Mouse (Mus musculus) urinary bladder, postnatal 4 days (tissue): ENCODE measurements around the gene Prdm10.

ENCODE experiments used
- DNase-seq, 2 experiments: peaks; one replicate each; pipeline ENCODE4 v3.0.0; 2021 to 2022; ENCODE audit warnings: low spot score in 2 of 2

The Prdm10 gene

GRCm38 (mm10) chr9:31280366-31281010 is at the start of gene Prdm10:
Gene Prdm10, plus strand, starts transcription at chr9:31280538.
- DNase-seq = peak; percentile 95

DNA sequence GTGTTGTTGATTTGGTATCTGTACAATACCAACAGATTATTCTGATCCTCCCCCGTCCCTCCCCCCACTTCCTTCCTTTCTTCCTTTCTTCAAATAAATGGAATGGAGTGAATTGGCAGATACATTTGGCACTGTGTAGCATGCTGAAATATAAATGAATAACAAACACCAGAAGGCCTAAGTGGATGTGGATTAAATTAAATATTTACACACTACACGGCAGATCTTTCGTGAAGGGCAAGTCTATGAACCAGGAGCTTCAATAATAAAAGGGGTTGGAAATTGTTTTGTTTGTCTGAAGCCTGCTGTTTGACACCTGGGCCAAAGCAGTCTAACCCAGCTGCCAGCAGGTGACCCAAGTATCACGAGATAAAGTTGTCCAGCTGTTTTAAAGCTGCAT is 45.3 kb upstream of the Prdm10 start:
- DNase-seq = no peak

DNA sequence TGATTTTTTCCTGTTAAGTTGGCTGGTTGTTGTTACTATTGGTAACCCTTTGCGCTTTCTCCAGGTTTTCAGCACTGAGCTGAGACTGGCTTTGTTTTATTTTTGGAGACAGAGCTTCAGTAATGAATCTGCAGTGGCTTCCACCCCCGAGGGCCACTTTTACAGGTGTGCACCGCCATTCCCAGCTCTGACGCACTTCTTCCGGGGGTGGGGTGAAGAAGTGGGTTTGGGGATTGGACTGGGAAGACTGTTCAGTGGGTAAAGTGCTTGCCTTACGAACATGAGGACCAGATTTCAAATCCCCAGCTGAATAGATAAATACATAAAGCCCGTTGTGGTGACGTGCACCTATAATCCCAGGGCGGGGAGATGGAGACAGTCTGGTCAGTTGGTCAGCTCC is 44.8 kb upstream of the Prdm10 start:
- DNase-seq = no peak

DNA sequence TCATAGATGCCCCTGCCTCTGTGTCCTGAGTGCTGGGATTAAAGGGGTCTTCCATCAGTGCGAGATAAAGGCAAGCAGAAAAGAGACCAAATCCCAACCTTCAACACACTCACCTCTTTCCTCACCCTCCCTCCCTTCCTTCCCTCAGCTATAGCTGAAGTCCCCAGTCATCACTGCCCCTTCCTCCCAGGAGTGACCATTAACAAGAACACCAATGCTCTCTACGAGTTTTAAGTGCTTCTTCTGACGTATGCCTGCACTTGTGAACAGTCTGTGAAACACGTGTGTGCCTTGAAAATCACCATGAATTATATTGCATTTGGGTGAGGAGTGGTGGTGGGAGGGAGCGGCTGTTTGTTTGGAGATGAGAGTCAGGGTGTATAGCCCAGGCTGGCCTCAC is 44.3 kb upstream of the Prdm10 start:
- no peak for DNase-seq

- DNase-seq = no peak
Measured at GRCm38 (mm10) chr9:31238526-31238925, 41.8 kb upstream of the Prdm10 start.

GRCm38 (mm10) chr9:31239551-31239950 is 40.8 kb upstream of the Prdm10 start:
- no peak for DNase-seq

- DNase-seq = no peak
Measured at GRCm38 (mm10) chr9:31240522-31241207, 39.7 kb upstream of the Prdm10 start.

GRCm38 (mm10) chr9:31241208-31241699 is 39.1 kb upstream of the Prdm10 start:
- no peak for DNase-seq

DNA sequence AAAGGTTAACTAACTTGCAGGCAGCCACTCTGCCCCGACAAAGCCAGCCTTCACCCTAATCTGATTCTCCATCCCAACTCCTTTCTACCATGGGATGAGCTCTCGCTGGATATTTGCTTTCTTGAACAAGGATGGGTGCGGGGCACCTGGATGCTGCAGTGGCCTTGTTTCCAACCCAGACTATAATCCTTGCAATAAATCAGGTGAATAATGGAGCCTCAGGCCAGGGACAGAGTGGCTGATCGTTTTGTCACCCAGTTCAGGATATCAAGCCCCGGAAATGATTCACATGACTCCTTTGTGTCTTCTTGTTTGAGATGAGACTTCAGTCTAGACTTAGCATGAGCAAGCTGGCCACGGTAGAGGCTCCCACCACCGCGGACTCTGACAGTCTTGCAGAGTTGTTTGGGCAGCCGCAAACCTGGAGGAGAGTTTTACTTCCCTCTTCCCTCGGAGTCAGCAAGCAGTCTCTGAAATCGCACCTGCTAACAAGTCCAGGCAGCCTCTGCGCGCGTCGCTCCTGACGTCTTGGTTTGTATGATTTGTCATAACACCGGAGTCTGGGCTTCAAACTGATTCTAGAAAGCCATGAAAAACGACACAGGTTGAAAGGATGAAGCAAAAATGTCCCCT is 36.9 kb upstream of the Prdm10 start:
- DNase-seq = no peak

DNA sequence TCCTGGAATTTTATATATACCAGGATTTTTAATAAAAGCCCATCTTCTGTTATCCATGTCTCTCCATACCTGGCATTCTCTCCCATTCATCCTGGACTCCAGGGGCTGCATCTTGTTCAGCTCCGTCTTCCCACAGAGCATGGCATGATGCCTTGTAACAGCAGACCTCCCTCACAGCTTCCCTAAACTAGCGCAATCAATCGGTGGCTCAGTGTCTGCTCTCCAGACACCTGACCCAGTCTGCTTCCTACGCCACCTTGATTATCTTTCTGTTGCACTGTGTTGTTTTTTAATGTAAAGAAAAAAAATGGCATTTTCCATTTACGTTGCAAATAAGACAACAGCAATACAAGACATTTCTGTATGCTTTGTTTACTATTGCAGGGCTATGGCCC is 36.4 kb upstream of the Prdm10 start:
- DNase-seq = no peak

- no peak for DNase-seq
Measured at GRCm38 (mm10) chr9:31245006-31245405, 35.3 kb upstream of the Prdm10 start.

DNA sequence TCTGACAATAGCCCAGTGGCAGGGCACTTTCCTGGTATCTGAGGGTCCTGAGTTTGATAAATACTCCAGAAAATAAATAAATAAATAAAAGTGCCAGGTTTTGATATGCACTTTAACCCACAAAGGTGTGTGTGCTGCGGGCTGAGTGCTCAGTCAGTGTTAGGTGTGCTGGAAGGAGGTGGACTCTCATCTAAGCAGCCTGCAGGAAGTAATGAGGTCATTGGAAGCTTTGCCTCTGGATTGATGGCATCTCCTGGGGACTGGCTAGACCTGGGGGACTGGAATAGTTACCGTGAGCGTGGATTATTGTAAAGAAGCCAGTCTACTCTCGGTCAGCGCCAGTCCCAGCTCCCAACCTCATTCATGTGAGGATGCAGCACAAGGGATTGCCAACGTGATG is 33.9 kb upstream of the Prdm10 start:
- DNase-seq = no peak

DNA sequence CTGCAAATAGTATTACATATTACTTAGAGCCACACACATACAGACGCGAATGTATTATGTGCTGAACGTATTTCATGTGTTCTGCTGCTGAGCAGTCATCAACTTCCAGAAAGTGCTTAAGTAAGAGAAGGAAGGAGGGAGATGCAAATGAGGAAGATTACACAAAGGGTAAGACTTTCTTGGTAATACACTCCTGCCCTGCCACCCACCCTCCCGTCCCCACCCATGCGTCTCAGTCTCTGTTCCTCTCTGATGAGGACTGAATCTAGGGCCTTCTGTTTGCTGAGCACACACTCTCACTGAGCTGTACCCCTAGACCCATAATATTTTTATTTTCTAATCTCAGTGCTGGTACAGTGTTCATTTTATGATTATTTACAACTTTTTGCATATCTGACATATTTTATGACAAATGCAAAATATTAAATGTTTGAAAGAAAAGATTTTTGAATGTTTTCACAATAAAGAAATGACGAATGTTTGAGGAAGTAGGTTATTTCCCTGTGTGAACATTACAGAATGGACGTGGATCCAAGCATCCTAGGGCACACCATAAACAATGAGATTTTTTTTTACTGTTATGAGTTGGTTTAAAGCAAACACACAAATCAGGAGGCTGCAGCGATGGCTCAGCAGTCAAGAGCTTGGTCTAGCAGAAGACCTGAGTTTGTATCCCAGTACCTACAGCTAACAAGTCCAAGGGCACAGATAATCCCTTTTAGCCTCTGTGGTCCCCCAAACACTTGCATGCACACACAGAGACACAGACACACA is 32.7 kb upstream of the Prdm10 start:
- no peak for DNase-seq

- DNase-seq = no peak
Measured at GRCm38 (mm10) chr9:31252182-31252799, 28.0 kb upstream of the Prdm10 start.

DNA sequence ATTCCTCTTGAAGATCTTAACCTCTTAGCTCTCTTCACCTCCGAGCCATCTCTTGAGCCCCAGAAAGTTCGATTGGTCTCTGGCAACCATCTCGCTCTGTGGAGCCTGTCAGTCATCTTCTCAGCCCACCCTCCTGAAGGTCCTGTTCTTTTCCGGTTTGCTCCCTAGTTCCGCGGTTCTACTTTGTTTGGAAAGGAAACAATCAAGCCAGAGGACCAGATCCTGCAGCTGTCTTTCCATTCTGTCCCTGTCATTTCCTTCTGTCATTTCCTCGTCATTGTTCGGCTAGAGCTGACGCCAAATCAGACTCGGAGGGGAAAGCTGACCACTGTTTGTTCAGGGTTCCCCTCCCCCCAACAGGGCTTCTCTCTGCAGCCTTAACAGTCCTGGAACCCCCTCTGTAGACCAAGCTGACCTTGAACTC is 27.0 kb upstream of the Prdm10 start:
- DNase-seq = no peak

- no peak for DNase-seq
Measured at GRCm38 (mm10) chr9:31253866-31254696, 26.3 kb upstream of the Prdm10 start.

- no peak for DNase-seq
Measured at GRCm38 (mm10) chr9:31254697-31255004, 25.7 kb upstream of the Prdm10 start.

DNA sequence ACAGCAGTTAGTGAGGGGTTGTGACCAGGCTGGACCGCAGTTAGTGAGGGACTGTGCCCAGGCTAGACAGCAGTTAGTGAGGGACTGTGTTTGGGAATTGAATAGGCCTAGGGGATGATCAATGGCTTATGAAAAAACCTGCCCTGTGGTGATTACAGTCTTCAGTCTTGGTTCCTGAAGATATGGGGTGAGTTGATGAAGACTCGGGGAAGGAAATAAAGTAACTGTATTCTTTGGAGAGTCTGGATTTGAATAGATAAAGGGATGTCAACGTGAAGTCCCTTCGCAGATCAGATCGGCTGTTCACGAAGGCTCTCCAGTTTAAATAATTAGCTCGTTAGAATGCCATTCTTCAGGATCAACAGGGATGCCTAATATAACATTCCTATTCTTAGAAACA is 24.4 kb upstream of the Prdm10 start:
- no peak for DNase-seq

GRCm38 (mm10) chr9:31258237-31258636 is 22.1 kb upstream of the Prdm10 start:
- no peak for DNase-seq

GRCm38 (mm10) chr9:31260219-31260618 is 20.1 kb upstream of the Prdm10 start:
- DNase-seq = no peak
